Mouse (Mus musculus): ENCODE measurements around the gene Vmn2r8. TPM values are rescaled to one million over a fixed set of nuclear protein-coding genes. Genes with fewer than 3 reads are reported as not detected.
"Not testable (repeated sequence)": the region's sequence is repeated elsewhere in the genome, so short reads cannot be mapped to it uniquely, and the experiment has no call there.

Vmn2r8 gene
- not detected in 2 replicates for total RNA-seq (2015)
- total RNA-seq (2017): not detected in 2 replicates

DNA sequence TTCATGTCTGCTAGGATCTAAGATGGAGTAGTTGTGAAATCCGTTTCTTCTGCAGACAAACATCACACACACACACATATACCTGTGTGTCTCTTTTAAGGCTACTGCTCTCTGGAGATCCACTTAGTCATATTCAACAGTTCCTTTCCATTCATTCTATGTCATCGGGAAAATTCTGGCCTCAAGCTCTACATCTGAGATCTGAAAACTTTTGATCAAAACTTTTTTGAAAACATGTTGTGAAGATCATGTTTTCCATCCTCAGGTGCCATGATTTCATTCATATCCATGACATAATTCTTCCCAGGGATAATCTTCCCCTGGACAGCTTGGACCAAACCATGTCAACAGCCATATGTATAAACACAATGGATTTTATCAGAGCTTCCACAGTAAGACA, at the start of gene Vmn2r8:
Vmn2r8 (minus strand) TSS at position 101 of the 400 bp plus-strand sequence.
- ATAC-seq (ENCODE audit: poor library complexity, severe bottlenecking): not testable (repeated sequence)

DNA sequence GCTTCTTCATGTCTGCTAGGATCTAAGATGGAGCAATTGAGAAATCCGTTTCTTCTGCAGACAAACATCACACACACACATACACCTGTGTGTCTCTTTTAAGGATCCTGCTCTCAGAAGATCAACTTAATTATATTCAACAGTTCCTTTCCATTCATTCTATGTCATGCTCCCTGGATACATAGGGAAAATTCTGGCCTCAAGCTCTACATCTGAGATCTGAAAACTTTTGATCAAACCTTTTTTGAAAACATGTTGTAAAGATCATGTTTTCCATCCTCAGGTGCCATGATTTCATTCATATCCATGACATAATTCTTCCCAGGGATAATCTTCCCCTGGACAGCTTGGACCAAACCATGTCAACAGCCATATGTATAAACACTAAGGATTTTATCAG, 43.9 kb upstream of the Vmn2r8 start, which contains the start of gene Vmn2r9:
Vmn2r9 (minus strand) TSS at position 101 of the 400 bp plus-strand sequence.
- ATAC-seq (ENCODE audit: poor library complexity, severe bottlenecking): not testable (repeated sequence)

DNA sequence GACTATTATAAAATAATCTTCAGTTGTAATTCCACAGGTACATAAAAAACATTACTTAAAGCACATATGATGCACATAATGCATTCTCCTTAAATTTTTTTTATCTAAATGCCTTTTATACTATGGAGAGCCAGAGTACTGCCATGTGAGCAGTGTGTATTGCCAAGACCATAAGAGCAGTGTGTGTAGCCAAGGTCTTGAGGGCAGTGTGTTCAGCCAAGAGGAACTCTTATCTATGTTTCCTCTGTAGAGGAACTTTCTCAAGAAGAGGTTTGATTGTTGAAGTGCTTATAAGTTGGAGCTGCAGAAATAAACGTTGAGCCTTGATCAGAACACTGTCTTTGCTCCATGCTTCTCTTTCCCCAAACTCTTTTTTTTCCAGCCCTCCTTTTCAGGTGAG, 40.8 kb upstream of the Vmn2r8 start:
- ATAC-seq (ENCODE audit: poor library complexity, severe bottlenecking): no peak

DNA sequence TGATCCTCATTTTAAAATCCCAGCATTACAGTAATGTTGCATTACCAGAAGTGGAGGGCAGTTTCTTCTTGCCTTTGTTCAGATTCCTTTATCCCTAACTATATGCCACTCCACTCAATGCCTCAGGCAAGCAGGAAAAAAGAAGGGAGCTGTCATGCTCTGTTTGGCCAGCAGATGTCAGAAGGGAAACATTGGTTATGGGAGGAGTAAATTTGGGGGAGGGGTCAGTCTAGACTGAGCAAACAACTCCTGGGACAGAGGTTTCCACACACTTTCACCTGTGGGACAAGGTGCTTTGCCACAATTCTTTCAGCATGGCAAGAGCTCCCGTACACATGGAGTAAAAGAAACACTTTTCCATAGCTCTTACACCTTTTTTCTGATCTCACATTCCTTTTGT, 27.5 kb upstream of the Vmn2r8 start:
- ATAC-seq (ENCODE audit: poor library complexity, severe bottlenecking): no peak

DNA sequence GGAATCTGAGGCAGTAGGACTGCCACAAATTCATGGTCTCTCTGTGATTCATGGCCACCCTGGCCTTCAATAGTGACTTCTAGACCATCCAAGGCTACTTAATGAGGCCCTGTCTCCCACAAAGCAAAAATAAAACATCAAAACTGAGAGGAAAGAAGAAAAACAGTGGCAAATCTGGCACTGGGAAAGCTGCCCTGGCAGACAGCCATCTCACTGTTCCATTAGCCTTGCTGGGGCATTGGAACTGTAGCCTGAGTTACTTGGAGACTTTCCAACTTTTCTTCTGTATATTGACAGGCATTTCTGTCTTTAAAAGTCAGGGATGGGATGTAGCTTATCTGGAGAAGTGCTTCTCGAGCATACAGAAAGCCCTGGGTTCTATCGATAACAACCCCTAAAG, 14.6 kb upstream of the Vmn2r8 start:
- ATAC-seq (ENCODE audit: poor library complexity, severe bottlenecking): no peak

DNA sequence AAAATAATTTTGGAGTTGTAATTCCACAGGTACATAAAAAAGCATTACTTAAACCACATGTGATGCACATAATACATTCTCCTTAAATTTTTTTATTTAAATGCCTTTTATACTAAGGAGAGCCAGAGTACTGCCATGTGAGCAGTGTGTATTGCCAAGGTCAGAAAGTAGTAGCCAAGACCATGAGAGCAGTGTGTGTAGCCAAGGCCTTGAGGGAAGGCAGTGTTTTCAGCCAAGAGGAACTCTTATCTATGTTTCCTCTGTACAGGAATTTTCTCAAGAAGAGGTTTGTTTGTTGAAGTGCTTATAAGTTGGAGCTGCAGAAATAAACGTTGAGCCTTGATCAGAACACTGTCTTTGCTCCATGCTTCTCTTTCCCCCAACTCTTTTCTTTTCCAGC, 5.0 kb downstream of the Vmn2r8 start:
- no peak for ATAC-seq (ENCODE audit: poor library complexity, severe bottlenecking)

DNA sequence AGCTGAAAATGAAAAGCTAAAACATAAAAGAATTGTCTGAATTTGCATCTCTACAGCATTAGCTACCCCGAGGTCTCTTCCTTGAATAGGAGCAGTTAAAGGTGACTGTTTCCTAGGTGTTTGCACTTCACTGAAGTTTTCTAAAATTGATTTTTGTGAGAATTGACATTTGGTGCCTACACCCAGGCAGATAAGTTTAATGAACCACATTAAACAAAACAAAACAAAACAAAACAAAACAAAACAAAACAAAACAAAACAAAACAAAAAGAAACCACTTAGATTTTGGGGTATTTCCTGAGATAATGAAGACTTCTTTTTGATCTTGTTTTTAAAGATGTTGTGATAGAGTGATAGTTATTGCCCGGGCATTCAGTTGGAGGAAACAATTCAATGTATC, 13.4 kb downstream of the Vmn2r8 start, which contains the start of gene Tmed11:
Tmed11 (minus strand) TSS at position 101 of the 400 bp plus-strand sequence.
- ATAC-seq (ENCODE audit: poor library complexity, severe bottlenecking): not testable (repeated sequence)

DNA sequence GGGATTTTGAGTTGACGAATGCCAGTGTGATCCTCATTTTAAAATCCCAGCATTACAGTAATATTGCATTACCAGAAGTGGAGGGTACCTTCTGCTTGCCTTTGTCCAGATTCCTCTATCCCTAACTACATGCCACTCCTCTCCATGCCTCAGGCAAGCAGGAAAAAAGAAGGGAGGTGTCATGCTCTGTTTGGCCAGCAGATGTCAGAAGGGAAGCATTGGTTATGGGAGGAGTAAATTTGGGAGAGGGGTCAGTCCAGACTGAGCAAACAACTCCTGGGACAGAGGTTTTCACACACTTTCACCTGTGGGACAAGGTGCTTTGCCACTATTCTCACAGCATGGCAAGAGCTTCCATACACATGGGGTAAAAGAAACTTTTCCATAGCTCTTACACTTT, 18.3 kb downstream of the Vmn2r8 start:
- not testable (repeated sequence) for ATAC-seq (ENCODE audit: poor library complexity, severe bottlenecking)

DNA sequence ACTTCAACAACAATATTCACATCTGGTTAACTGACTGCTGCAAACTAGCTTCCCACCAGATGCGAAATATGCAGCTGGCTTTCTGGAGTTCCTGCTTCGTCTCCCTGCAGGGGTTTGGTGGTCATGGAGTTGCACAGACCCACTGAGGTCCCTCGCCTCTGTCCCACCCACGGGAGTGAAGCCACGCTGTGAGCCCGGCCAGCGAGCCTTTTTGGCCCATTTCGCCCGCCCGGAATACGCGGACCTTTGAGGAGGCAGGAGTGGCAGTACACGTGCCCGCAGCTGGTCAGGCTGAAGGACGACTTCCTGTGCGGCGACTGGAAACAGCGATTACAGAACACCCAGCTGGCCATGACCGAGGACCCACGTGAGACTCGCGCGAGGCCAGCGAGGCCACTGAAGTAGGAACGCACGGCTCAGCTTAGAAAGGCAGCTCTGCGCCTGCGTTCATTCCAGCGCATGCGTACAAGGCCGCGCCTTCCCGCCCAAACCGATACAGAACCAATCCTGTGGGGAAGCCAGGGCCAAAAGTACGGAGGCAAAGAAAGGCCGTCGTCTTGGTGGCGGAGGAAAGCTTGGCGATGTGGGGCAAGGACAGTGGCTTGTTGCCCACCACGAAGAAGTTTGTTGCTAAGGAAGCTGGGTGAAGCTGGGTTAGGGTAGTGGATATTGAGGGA, 33.9 kb downstream of the Vmn2r8 start, which contains the start of gene Rnf212:
Rnf212 (minus strand) TSS at position 353 of the 677 bp plus-strand sequence.
- ATAC-seq (ENCODE audit: poor library complexity, severe bottlenecking): no peak

DNA sequence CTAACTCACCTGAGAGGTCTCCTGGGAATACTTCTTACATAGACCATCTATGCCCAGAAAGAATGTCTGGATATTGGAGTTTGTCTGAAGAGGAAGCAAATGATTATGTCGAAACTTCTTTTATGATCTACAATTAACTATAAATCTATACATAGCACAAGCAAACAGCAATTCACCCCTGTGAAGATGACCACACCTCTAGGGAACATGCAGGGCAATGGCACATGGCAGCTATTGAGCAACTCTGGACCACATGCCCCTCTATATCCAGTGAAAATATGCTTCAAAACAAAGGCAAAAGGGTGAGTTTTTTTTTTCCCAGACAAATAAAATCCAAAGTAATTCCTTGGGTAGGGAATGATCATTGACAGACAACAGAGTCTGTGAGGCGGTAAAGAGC, 48.6 kb downstream of the Vmn2r8 start:
- ATAC-seq (ENCODE audit: poor library complexity, severe bottlenecking): no peak

DNA sequence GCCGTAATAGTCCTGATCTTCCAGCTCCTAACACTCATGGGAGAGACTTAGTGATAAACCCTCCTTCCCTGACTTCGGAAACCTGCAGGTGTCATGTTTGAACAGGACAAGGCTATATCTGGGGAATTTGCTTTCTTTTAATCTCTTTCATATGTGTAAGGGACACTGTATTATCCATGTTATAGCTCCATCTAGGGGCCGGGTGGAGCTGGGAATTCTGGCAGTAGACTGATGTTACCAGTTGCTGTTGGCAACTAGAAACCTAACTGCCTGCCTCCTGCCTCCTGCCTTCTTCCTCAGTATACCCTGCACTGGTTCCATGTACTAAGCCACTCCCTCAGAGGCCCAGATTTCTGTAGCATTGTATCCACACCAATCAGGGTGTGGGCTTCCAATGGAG, 50.3 kb downstream of the Vmn2r8 start:
- no peak for ATAC-seq (ENCODE audit: poor library complexity, severe bottlenecking)

DNA sequence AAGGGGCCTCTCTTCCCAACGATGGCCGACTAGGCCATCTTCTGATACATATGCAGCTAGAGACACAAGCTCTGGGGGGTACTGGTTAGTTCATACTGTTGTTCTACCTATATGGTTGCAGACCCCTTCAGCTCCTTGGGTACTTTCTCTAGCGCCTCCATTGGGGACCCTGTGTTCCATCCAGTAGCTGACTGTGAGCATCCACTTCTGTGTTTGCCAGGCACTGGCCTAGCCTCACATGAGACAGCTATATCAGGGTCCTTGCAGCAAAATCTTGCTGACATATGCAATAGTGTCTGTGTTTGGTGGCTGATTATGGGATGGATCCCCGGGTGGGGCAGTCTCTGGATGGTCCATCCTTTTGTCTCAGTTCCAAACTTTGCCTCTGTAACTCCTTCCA, 57.4 kb downstream of the Vmn2r8 start:
- not testable (repeated sequence) for ATAC-seq (ENCODE audit: poor library complexity, severe bottlenecking)

DNA sequence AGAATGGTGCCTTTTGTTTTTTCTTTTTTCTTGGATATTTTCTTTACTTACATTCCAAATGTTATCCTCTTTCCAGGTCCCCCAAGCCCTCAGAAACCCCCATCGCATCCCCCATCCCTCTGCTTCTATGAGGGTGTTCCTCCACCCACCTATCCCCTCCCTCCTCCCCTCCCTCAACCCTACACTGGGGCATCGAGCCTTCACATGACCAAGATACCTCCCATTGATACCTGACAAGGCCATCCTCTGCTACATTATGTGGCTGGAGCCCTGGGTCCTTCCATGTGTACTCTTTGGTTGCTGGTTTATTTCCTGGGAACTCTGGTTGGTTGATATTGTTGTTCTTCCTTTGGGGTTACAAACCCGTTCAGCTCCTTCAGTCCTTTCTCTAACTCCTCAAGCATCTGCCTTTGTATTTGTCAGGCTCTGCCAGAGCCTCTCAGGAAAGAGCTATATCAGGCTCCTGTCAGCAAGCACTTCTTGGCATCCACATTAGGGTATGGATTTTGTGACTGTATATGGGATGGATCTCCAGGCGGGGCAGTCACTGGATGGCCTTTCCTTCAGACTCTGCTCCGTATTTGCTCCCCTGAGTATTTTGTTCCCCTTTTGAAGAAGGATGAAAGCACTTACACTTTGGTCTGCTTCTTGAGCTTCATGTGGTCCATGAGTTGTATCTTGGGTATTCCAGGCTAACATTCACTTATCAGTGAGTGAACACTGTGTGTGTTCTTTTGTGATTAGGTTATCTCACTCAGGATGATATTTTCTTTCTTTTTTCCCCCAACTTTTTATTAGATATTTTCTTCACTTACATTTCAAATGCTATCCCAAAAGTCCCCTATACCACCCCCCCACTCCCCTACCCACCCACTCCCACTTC, 58.1 kb downstream of the Vmn2r8 start:
- ATAC-seq (ENCODE audit: poor library complexity, severe bottlenecking): no peak

DNA sequence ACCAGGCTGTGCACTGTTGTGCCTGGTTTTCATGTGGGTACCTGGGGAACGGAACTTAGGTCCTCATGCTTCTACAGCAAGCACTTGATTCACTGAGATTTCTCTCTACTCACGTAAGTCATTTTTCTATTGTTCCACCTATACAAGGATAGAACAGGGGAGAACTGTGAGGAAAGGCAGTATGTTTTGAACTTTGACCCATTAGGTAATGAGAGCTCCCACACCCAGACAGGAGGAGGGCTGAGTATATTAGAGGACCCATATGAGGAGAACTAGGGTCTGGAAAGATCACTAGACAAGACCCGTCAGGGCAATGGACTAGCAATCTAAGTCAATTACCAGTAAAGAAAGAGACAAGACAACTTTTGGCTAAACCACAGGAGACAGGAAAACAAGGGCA, 64.0 kb downstream of the Vmn2r8 start:
- no peak for ATAC-seq (ENCODE audit: poor library complexity, severe bottlenecking)

DNA sequence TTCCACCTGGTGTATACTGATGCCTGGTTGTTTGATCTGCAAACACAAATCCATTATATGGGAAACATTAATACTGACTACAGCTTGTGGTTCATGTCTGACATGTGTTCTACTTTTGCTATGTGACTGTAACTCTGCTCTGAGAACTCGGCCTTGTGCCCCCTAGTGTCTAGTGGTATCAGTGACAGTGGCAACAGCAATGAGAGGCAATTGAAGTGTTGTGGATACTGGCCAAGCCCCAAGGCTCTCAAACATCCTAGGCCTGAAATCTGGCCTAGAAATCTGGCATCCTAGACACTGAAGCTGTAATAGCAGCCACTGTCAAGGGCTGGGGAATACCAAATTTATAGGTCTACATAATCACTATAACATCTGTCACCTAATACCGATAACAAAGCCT, 64.8 kb downstream of the Vmn2r8 start:
- ATAC-seq (ENCODE audit: poor library complexity, severe bottlenecking): no peak

DNA sequence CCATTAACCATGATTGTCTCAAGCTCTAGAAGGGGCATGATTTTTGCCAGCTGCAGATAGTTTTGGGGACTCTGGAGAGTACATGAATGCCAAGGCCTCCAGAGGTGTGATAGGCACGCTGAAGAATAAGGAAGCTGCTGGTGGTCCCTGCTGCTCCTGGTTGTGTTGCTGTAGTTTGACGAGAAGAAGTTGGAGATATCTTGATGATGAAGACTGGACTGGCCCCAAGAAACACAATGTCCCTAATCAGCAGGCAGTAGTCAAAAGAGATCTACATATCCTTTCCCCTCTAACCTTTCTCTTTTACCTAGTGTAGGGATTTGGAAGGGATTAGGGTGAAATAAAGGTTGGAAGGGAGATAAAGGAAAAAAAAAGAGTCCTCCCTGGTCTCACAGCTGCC, 66.1 kb downstream of the Vmn2r8 start:
- no peak for ATAC-seq (ENCODE audit: poor library complexity, severe bottlenecking)

DNA sequence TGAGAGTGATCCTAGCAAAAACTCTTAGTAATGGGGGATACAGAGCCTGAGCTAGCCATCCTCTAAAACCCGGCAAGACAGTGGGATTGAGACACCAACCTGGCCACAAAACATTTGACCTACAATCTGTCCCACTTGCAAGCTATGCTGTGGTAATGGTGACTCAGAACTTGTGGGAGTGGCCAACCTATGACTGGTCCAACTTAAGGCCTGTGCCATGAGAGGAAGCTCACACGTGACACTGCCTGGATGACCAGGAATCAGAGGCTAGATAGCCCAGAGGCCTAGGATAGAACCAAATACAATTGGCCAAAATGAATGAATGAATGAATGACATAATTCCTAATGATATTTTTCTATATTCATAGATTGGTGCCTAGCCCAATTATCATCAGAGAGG, 66.8 kb downstream of the Vmn2r8 start:
- no peak for ATAC-seq (ENCODE audit: poor library complexity, severe bottlenecking)

Other genes with a start within 250 kb of the Vmn2r8 start
- 78.9 and 80.8 TPM in 2 replicates for gene Gak, start 179.1 kb downstream of the Vmn2r8 start, total RNA-seq (2015)
- 110 and 120 TPM in 2 replicates for gene Gak, start 179.1 kb downstream of the Vmn2r8 start, total RNA-seq (2017)
- 18.7 and 21.5 TPM in 2 replicates for gene Tmem175, start 179.1 kb downstream of the Vmn2r8 start, total RNA-seq (2015)
- gene Tmem175, start 179.1 kb downstream of the Vmn2r8 start, total RNA-seq (2017): 8.7 and 11.7 TPM in 2 replicates
- 14.0 and 17.4 TPM in 2 replicates for gene Idua, start 148.5 kb downstream of the Vmn2r8 start, total RNA-seq (2015)
- 6.3 and 9.9 TPM in 2 replicates for gene Idua, start 148.5 kb downstream of the Vmn2r8 start, total RNA-seq (2017)
- 5.2 and 5.9 TPM in 2 replicates for gene Dgkq, start 139.2 kb downstream of the Vmn2r8 start, total RNA-seq (2015)
- 6.8 and 15.6 TPM in 2 replicates for gene Dgkq, start 139.2 kb downstream of the Vmn2r8 start, total RNA-seq (2017)
- 0.02 and 0.57 TPM in 2 replicates for gene Slc26a1, start 133.3 kb downstream of the Vmn2r8 start, total RNA-seq (2015)
- 0.04 and 0.77 TPM in 2 replicates for gene Slc26a1, start 133.3 kb downstream of the Vmn2r8 start, total RNA-seq (2017)
- 0.16 and 1.1 TPM in 2 replicates for gene Fgfrl1, start 116.5 kb downstream of the Vmn2r8 start, total RNA-seq (2015)
- 0.12 and 1.0 TPM in 2 replicates for gene Fgfrl1, start 116.5 kb downstream of the Vmn2r8 start, total RNA-seq (2017)
- gene Rnf212, start 33.9 kb downstream of the Vmn2r8 start, total RNA-seq (2015): not detected in 2 replicates
- gene Rnf212, start 33.9 kb downstream of the Vmn2r8 start, total RNA-seq (2017): not detected in 2 replicates
- gene Tmed11, start 13.5 kb downstream of the Vmn2r8 start, total RNA-seq (2015): not detected in 2 replicates
- not detected in 2 replicates for gene Tmed11, start 13.5 kb downstream of the Vmn2r8 start, total RNA-seq (2017)
- gene Vmn2r9, start 43.8 kb upstream of the Vmn2r8 start, total RNA-seq (2015): not detected in 2 replicates
- gene Vmn2r9, start 43.8 kb upstream of the Vmn2r8 start, total RNA-seq (2017): not detected in 2 replicates
- not detected in 2 replicates for gene Vmn2r10, start 197.7 kb upstream of the Vmn2r8 start, total RNA-seq (2015)
- not detected in 2 replicates for gene Vmn2r10, start 197.7 kb upstream of the Vmn2r8 start, total RNA-seq (2017)